Mouse (Mus musculus) lung, postnatal 25 days (tissue): ENCODE data around the gene Prtg.

Source experiments
- DNase-seq: peaks from one replicate; pipeline ENCODE4 v3.0.0; 2022; ENCODE audit warnings: low spot score

Gene Prtg

GRCm38 (mm10) chr9:72862186-72862585, 55.5 kb downstream of the Prtg start:
- no peak for DNase-seq

GRCm38 (mm10) chr9:72862955-72863354, 56.3 kb downstream of the Prtg start:
- no peak for DNase-seq

GRCm38 (mm10) chr9:72863773-72864172, 57.1 kb downstream of the Prtg start:
- no peak for DNase-seq

- no peak for DNase-seq
Observed at GRCm38 (mm10) chr9:72867434-72867833, 60.8 kb downstream of the Prtg start.

GRCm38 (mm10) chr9:72868774-72869173, 62.1 kb downstream of the Prtg start:
- DNase-seq = no peak

- DNase-seq = no peak
Observed at GRCm38 (mm10) chr9:72871506-72872297, 65.0 kb downstream of the Prtg start.

- no peak for DNase-seq
Observed at GRCm38 (mm10) chr9:72872298-72873130, 65.8 kb downstream of the Prtg start.

GRCm38 (mm10) chr9:72875878-72876277, 69.2 kb downstream of the Prtg start:
- DNase-seq = no peak

- no peak for DNase-seq
Observed at GRCm38 (mm10) chr9:72877905-72878304, 71.2 kb downstream of the Prtg start.

- no peak for DNase-seq
Observed at GRCm38 (mm10) chr9:72878656-72879055, 72.0 kb downstream of the Prtg start.

GRCm38 (mm10) chr9:72879601-72880000, 72.9 kb downstream of the Prtg start:
- no peak for DNase-seq

GRCm38 (mm10) chr9:72880225-72880960, 73.7 kb downstream of the Prtg start:
- no peak for DNase-seq

GRCm38 (mm10) chr9:72881026-72881768, 74.5 kb downstream of the Prtg start:
- peak; percentile 70 for DNase-seq

GRCm38 (mm10) chr9:72883940-72884339, 77.3 kb downstream of the Prtg start:
- DNase-seq = peak; percentile 56

- no peak for DNase-seq
Observed at GRCm38 (mm10) chr9:72889777-72890176, 83.1 kb downstream of the Prtg start.

GRCm38 (mm10) chr9:72890499-72891085, 83.9 kb downstream of the Prtg start:
- no peak for DNase-seq

GRCm38 (mm10) chr9:72892761-72893160, 86.1 kb downstream of the Prtg start:
- DNase-seq = no peak

- DNase-seq = no peak
Observed at GRCm38 (mm10) chr9:72894796-72895352, 88.2 kb downstream of the Prtg start.

GRCm38 (mm10) chr9:72902057-72902456, 95.4 kb downstream of the Prtg start:
- DNase-seq = peak; percentile 16

GRCm38 (mm10) chr9:72902611-72903010, 95.9 kb downstream of the Prtg start:
- DNase-seq = no peak

GRCm38 (mm10) chr9:72906693-72907103, 100.0 kb downstream of the Prtg start:
- DNase-seq = no peak
